Mouse (Mus musculus) myocyte (in vitro differentiated cells): ENCODE results near the gene Arv1.

Source experiments
- CEBPB ChIP-seq: IDR thresholded peaks from 2 replicates; pipeline ENCODE4 v1.6.1; 2011; ENCODE audit warnings: mild to moderate bottlenecking, moderate library complexity; ENCODE audit not compliant: poor library complexity, insufficient read depth, severe bottlenecking
- E2F4 ChIP-seq: IDR thresholded peaks from one replicate; pipeline ENCODE4 v1.6.1; 2011; ENCODE audit warnings: mild to moderate bottlenecking, control low read depth, moderate library complexity; ENCODE audit not compliant: insufficient read depth
- MAX ChIP-seq: IDR thresholded peaks from one replicate; pipeline ENCODE4 v1.6.1; 2011; ENCODE audit warnings: low read depth, mild to moderate bottlenecking, control low read depth
- POLR2A ChIP-seq: IDR thresholded peaks from one replicate; pipeline ENCODE4 v1.6.1; 2011; ENCODE audit warnings: low read depth, mild to moderate bottlenecking, control low read depth, moderate library complexity; ENCODE audit not compliant: insufficient read length
- POLR2AphosphoS2 ChIP-seq: IDR thresholded peaks from one replicate; pipeline ENCODE4 v1.6.1; 2011; ENCODE audit warnings: low read depth, control low read depth; ENCODE audit not compliant: insufficient read length
- REST ChIP-seq: IDR thresholded peaks from one replicate; pipeline ENCODE4 v1.6.1; 2011; ENCODE audit warnings: mild to moderate bottlenecking, control low read depth, moderate library complexity; ENCODE audit not compliant: insufficient read depth, insufficient read length
- TCF12 ChIP-seq: IDR thresholded peaks from one replicate; pipeline ENCODE4 v1.6.1; 2011; ENCODE audit warnings: mild to moderate bottlenecking, control low read depth; ENCODE audit not compliant: poor library complexity, insufficient read depth, severe bottlenecking
- USF1 ChIP-seq: IDR thresholded peaks from one replicate; pipeline ENCODE4 v1.6.1; 2011; ENCODE audit warnings: low read depth, mild to moderate bottlenecking, control low read depth, moderate library complexity

GRCm38 (mm10) chr8:124735371-124735911 is 13.5 kb downstream of the Arv1 start:
- TF ChIP-seq POLR2A (no peak), USF1 (no peak), TCF12 (no peak), MAX (no peak), E2F4 (no peak), CEBPB (no peak), REST (no peak), POLR2AphosphoS2 (no peak)
